Comparison of ENCODE assay signal across 11 mouse cellular contexts in the genomic region with DNA sequence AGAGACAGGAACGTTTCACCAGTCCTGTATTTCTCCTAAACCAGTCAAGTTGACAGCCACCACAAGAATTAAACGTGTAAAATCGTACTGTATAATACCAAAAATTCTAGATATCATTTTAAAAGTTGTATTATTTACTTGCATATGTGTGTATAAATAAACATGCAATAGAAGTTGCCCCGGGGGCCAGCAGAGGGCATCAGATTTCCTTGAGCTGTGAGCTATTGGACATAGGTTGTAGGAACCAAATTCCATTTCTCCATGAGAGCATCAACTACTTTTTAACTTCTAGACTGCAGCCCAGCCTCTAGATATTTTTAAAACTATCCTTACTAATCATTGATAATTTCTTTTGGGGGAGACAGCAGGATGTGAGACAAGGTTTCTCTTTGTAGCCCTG. TPM values are rescaled to one million over a fixed set of nuclear protein-coding genes. Genes with fewer than 3 reads are reported as not detected.
DNase-seq lines count a peak whose midpoint lies in the region; ATAC-seq and TF ChIP-seq lines count a peak whose summit lies in the region.
"Had no signal": no experiment of that assay in that cellular context is flagged by ENCODE, and none has a peak within 500 bp of the region (broad histone marks: within the 10 kb centered on the region; RNA-seq: fewer than 3 reads in every experiment).

No protein-coding gene starts in this region.

- H3K4me2 ChIP-seq in lung, postnatal 0 days (replicated peaks; ENCODE audit: low read depth, low read length), result no peak overlapping the region
- H3K4me2 ChIP-seq: embryonic facial prominence, embryonic 15.5 days had no signal

- peaks cover 22% of the 10 kb centered on the region for H3K36me3 ChIP-seq in lung, postnatal 0 days (ENCODE audit: insufficient read depth, low read length)

- intact Hi-C loops in left cerebral cortex, postnatal 36 days (cut with DNase I), result no loop called here
- intact Hi-C loops in heart, postnatal 10 days (cut with DNase I), result loop anchor here (2.0 kb wide), 2 partner anchors 87 to 127 kb away; no protein-coding TSS in a partner anchor

- no peak overlapping the region for H3K4me3 ChIP-seq in lung, postnatal 0 days (ENCODE audit: low read depth, low read length)
- H3K4me3 ChIP-seq: embryonic facial prominence, embryonic 15.5 days; myocyte had no signal

- peak; percentile 36 for DNase-seq in CD4-positive, CD25-positive, alpha-beta regulatory T cell, adult 2 months (ENCODE audit: low read depth, low spot score)
- peak; percentile 4 for DNase-seq in left cerebral cortex, adult 11 months (ENCODE audit: low spot score)
- no peak for DNase-seq in left cerebral cortex, postnatal 36 days (ENCODE audit: low spot score in 2 of 2)
- DNase-seq in adrenal gland, postnatal 36 days, result peak; percentile 49 to 70
- peak; percentile 45 to 64 for DNase-seq in heart, postnatal 10 days
- DNase-seq in lung, postnatal 0 days (ENCODE audit: low spot score), result peak; percentile 16
- DNase-seq in thymus, postnatal 4 days, result peak; percentile 63

- no peaks in the 10 kb centered on the region for H3K27me3 ChIP-seq in lung, postnatal 0 days (replicated peaks; ENCODE audit: insufficient read depth, low read length)
- H3K27me3 ChIP-seq: embryonic facial prominence, embryonic 15.5 days had no signal

- no peaks in the 10 kb centered on the region for H3K4me1 ChIP-seq in lung, postnatal 0 days (ENCODE audit: insufficient read depth, low read depth, low read length)
- H3K4me1 ChIP-seq: embryonic facial prominence, embryonic 15.5 days had no signal

- no peak for ATAC-seq in CD4-positive, CD25-positive, alpha-beta regulatory T cell, adult 4 months
- ATAC-seq in lung, postnatal 0 days, result no peak

- peak; percentile 53 for TF ChIP-seq CTCF in lung, postnatal 0 days (IDR thresholded peaks at IDR 0.05)

- WGBS in lung, postnatal 0 days, result 85% methylated on average over 4 of the region's 4 CpGs

- no peak overlapping the region for H3K27ac ChIP-seq in lung, postnatal 0 days (ENCODE audit: low read length)
- H3K27ac ChIP-seq: embryonic facial prominence, embryonic 15.5 days had no signal

- no peak overlapping the region for H3K9ac ChIP-seq in lung, postnatal 0 days (replicated peaks; ENCODE audit: low read depth)
- H3K9ac ChIP-seq: embryonic facial prominence, embryonic 15.5 days had no signal

- no peak for TF ChIP-seq EP300 in lung, postnatal 0 days (IDR thresholded peaks at IDR 0.05)

- no peaks in the 10 kb centered on the region for H3K9me3 ChIP-seq in lung, postnatal 0 days (ENCODE audit: low read length)
- H3K9me3 ChIP-seq: embryonic facial prominence, embryonic 15.5 days had no signal

RNA-seq across cellular contexts. Expression of gene Tm4sf19, which starts 29.0 kb away (rescaled TPM):
- not detected for polyA plus RNA-seq in CD4-positive, CD25-positive, alpha-beta regulatory T cell, adult 4 months (2017; shearing (Covaris generic))
- not detected for total RNA-seq in left cerebral cortex, postnatal 36 days (2021)
- total RNA-seq in adrenal gland, postnatal 36 days (2021), result under 1 TPM in 1 of 2 experiments, not detected in 1; 0.56 TPM
- total RNA-seq in heart, postnatal 10 days (2021), result not detected
- polyA plus RNA-seq in lung, postnatal 0 days (2015; fragmentation: Nextera tagmentation; extraction: Ambion mirVana), result not detected in 2 replicates
- total RNA-seq: layer of hippocampus, adult 8-10 months had no signal

RNA-seq across cellular contexts. Expression of gene Ubxn7, which starts 39.3 kb away (rescaled TPM):
- polyA plus RNA-seq in CD4-positive, CD25-positive, alpha-beta regulatory T cell, adult 4 months (2017; shearing (Covaris generic)), result 10 to 100 TPM; 15.4 to 22.3 TPM
- total RNA-seq in left cerebral cortex, postnatal 36 days (2021), result 10 to 100 TPM; 47.4 to 57.4 TPM
- 10 to 100 TPM; 57.4 to 70.5 TPM for total RNA-seq in adrenal gland, postnatal 36 days (2021)
- total RNA-seq in heart, postnatal 10 days (2021), result 10 to 100 TPM; 34.0 to 35.4 TPM
- 12.9 and 13.2 TPM in 2 replicates for polyA plus RNA-seq in lung, postnatal 0 days (2015; fragmentation: Nextera tagmentation; extraction: Ambion mirVana)

RNA-seq across cellular contexts. Expression of gene Tctex1d2, which starts 48.2 kb away (rescaled TPM):
- polyA plus RNA-seq in CD4-positive, CD25-positive, alpha-beta regulatory T cell, adult 4 months (2017; shearing (Covaris generic)), result 1 to 10 TPM; 4.3 to 7.4 TPM
- 10 to 100 TPM; 14.6 TPM for total RNA-seq in left cerebral cortex, postnatal 36 days (2021)
- total RNA-seq in adrenal gland, postnatal 36 days (2021), result 1 to 10 TPM; 6.6 to 7.7 TPM
- 1 to 10 TPM; 5.5 to 5.6 TPM for total RNA-seq in heart, postnatal 10 days (2021)
- polyA plus RNA-seq in lung, postnatal 0 days (2015; fragmentation: Nextera tagmentation; extraction: Ambion mirVana), result 24.0 and 24.6 TPM in 2 replicates

RNA-seq across cellular contexts. Expression of gene Pcyt1a, which starts 59.4 kb away (rescaled TPM):
- polyA plus RNA-seq in CD4-positive, CD25-positive, alpha-beta regulatory T cell, adult 4 months (2017; shearing (Covaris generic)), result 10 to 100 TPM; 10.7 to 17.3 TPM
- total RNA-seq in left cerebral cortex, postnatal 36 days (2021), result 10 to 100 TPM; 44.1 to 44.6 TPM
- total RNA-seq in adrenal gland, postnatal 36 days (2021), result 100 to 1,000 TPM in 1 of 2 experiments, 10 to 100 TPM in 1; 86.1 to 103 TPM
- 100 to 1,000 TPM in 1 of 2 experiments, 10 to 100 TPM in 1; 98.6 to 107 TPM for total RNA-seq in heart, postnatal 10 days (2021)
- 44.9 and 48.0 TPM in 2 replicates for polyA plus RNA-seq in lung, postnatal 0 days (2015; fragmentation: Nextera tagmentation; extraction: Ambion mirVana)

Comparison
In these comparisons a context has a peak if more than half of its experiments do, and no peak if none do; other contexts are left out.
1. DNase-seq: peak in CD4-positive, CD25-positive, alpha-beta regulatory T cell, adult 2 months (single experiment), left cerebral cortex, adult 11 months (single experiment), adrenal gland, postnatal 36 days (2 of 2), heart, postnatal 10 days (2 of 2), lung, postnatal 0 days (single experiment) and thymus, postnatal 4 days (single experiment); none in left cerebral cortex, postnatal 36 days (0 of 2).